Mouse (Mus musculus): ENCODE measurements at regions not wholly inside any gene's neighbourhood (a gene's known extent, or its start where the extent isn't known, plus 50 kb on each side); places are given as distances from the start of the nearest gene placed in this dataset.

DNA sequence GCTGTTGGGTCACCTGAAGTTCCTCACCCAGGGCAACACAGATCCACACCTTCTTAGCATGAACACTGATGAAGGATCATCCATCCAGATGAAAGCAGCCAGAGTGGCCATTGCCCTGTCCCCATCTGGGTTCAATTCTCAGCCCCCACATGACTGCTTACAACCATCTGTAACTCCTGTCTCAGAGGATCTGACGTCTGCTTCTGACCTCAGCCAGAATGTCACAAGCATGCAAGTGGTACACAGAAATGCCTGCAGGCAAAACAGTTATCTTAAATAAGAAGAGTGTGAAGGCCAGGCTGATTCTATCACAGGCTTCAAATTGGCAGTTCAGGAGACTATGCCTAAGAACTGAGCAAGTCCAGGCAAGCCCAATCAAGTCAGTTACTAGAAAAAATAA, 76.2 kb upstream of the Dlg1 start:
- TF ChIP-seq CTCF (IDR thresholded peaks at IDR 0.05; ENCODE audit: borderline replicate concordance, control insufficient read depth, extremely low read depth, insufficient read depth, low read length, poor library complexity) (no peak), POLR2A (IDR thresholded peaks at IDR 0.05; ENCODE audit: control insufficient read depth, extremely low read depth, insufficient read depth, low read length, poor library complexity) (no peak)
